ENCODE assay signal across 8 mouse cellular contexts in the genomic region with DNA sequence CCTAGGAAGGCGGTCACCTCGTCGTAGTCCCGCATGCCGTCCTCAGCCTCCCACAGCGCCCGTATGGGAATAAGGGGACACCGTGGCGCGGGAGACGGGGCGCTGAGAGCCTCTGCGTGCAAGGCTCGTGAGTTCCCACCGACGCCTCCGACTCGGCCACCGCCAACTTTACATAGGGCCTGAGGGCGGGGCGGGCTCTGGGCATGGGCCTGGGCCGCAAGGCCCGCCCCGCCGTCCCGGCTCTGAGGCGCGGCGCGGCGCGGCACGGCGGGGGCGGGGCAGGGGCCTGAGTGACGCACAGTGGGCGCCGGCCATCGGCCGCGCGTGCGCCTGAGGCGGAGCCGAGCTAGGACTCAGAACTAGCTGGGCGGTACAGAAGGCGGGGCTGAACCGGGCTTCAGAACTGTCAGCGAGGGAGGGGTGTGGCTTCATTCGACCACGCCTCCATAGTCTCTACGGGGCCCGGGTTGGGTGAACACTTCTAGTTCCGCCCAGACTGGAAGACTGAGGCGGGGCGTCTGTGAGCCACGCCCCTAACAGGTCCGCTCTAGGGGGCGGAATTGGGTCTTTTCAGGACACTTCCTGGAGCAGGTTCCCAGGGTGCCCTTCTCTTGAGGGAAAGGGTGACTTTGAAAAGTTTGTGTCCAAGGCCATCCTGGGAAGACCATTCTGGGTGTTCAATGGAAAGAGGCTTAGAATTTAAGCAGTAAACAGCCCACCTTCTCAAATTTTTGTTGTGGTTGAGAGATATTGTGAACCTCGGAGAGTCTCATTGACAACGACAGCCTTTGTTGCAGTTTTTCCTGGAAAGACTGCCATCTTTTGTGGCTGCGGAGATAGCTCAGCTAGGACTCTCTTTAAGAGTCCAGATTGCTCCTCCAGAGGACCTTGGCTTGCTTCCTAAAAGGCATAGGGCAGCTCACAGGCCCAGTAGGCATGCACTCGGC. TPM values are rescaled to one million over a fixed set of nuclear protein-coding genes. Genes with fewer than 3 reads are reported as not detected.
A peak's percentile ranks its signal among the peaks of the same experiment; 100 is the strongest.
DNase-seq lines count a peak whose midpoint lies in the region; ATAC-seq and TF ChIP-seq lines count a peak whose summit lies in the region.

A gene (minus strand): TSS at position 156 of the 947 bp plus-strand sequence.

- peak within 1 kb of the TSS; percentile 72 for H3K4me3 ChIP-seq in heart, embryonic 12.5 days
- peak within 1 kb of the TSS; percentile 49 for H3K4me3 ChIP-seq in kidney, postnatal 0 days (replicated peaks; ENCODE audit: low read depth, low read length)
- H3K4me3 ChIP-seq in liver, embryonic 11.5 days (ENCODE audit: low read depth, low read length), result peak within 1 kb of the TSS; percentile 68
- H3K4me3 ChIP-seq in stomach, embryonic 14.5 days (ENCODE audit: low read depth, low read length), result peak within 1 kb of the TSS; percentile 54

- no peaks in the 10 kb centered on the region for H3K27me3 ChIP-seq in heart, embryonic 12.5 days (replicated peaks)
- no peaks in the 10 kb centered on the region for H3K27me3 ChIP-seq in kidney, postnatal 0 days (ENCODE audit: insufficient read depth, low read length)
- no peaks in the 10 kb centered on the region for H3K27me3 ChIP-seq in liver, embryonic 11.5 days (replicated peaks; ENCODE audit: control insufficient read depth, insufficient read depth, low read length)
- H3K27me3 ChIP-seq in stomach, embryonic 14.5 days (ENCODE audit: control insufficient read depth, insufficient read depth, low read length), result no peaks in the 10 kb centered on the region

- peaks cover 29% of the 10 kb centered on the region for H3K4me1 ChIP-seq in heart, embryonic 12.5 days (replicated peaks)
- peaks cover 8% of the 10 kb centered on the region for H3K4me1 ChIP-seq in kidney, postnatal 0 days (replicated peaks; ENCODE audit: insufficient read depth, low read length)
- peaks cover 16% of the 10 kb centered on the region for H3K4me1 ChIP-seq in liver, embryonic 11.5 days (replicated peaks; ENCODE audit: control insufficient read depth, insufficient read depth, low read length)
- H3K4me1 ChIP-seq in stomach, embryonic 14.5 days (ENCODE audit: control insufficient read depth, insufficient read depth, low read length), result peaks cover 13% of the 10 kb centered on the region; the same call in 1 of the 2 replicates

- peak; percentile 89 for ATAC-seq in erythroid progenitor cell, adult 5-6 weeks (replicated peaks; ENCODE audit: low FRiP score, poor library complexity, severe bottlenecking)
- ATAC-seq in heart, embryonic 12.5 days (ENCODE audit: insufficient number of reproducible peaks, low FRiP score), result peak; percentile 98
- ATAC-seq in kidney, postnatal 0 days (replicated peaks; ENCODE audit: low FRiP score, low read depth), result peak; percentile 98
- peak; percentile 98 for ATAC-seq in liver, embryonic 11.5 days (replicated peaks; ENCODE audit: low FRiP score)
- peak; percentile 99 for ATAC-seq in stomach, embryonic 14.5 days (ENCODE audit: insufficient number of reproducible peaks, insufficient read depth, low FRiP score, low read depth)

- H3K9ac ChIP-seq in heart, embryonic 12.5 days, result peak within 1 kb of the TSS; percentile 80
- H3K9ac ChIP-seq in kidney, postnatal 0 days (ENCODE audit: low read depth, low read length), result peak within 1 kb of the TSS; percentile 72
- H3K9ac ChIP-seq in liver, embryonic 11.5 days (ENCODE audit: low read depth, low read length), result peak within 1 kb of the TSS; percentile 75
- peak within 1 kb of the TSS; percentile 53; the same call in 1 of the 2 replicates for H3K9ac ChIP-seq in stomach, embryonic 14.5 days (replicated peaks; ENCODE audit: low read depth, low read length)

- H3K9me3 ChIP-seq in heart, embryonic 12.5 days (replicated peaks), result no peaks in the 10 kb centered on the region
- H3K9me3 ChIP-seq in kidney, postnatal 0 days (replicated peaks; ENCODE audit: low read length), result no peaks in the 10 kb centered on the region
- no peaks in the 10 kb centered on the region for H3K9me3 ChIP-seq in liver, embryonic 11.5 days (ENCODE audit: control insufficient read depth, low read length)
- no peaks in the 10 kb centered on the region for H3K9me3 ChIP-seq in stomach, embryonic 14.5 days (ENCODE audit: control insufficient read depth, low read depth, low read length)

- WGBS in heart, embryonic 12.5 days, result 4% methylated on average over 62 of the region's 63 CpGs
- 4% methylated on average over 63 of the region's 63 CpGs for WGBS in kidney, postnatal 0 days
- WGBS in liver, embryonic 11.5 days, result 3% methylated on average over 63 of the region's 63 CpGs
- WGBS in stomach, embryonic 14.5 days, result 4% methylated on average over 63 of the region's 63 CpGs

- peak within 1 kb of the TSS; percentile 60 for H3K27ac ChIP-seq in heart, embryonic 12.5 days (ENCODE audit: poor library complexity, severe bottlenecking)
- H3K27ac ChIP-seq in kidney, postnatal 0 days, result peak within 1 kb of the TSS; percentile 86
- peak within 1 kb of the TSS; percentile 35 for H3K27ac ChIP-seq in liver, embryonic 11.5 days (ENCODE audit: low read depth, low read length)
- H3K27ac ChIP-seq in stomach, embryonic 14.5 days (ENCODE audit: low read length), result peak within 1 kb of the TSS; percentile 67; the same call in 1 of the 2 replicates

- peak within 1 kb of the TSS; percentile 98 for H3K4me2 ChIP-seq in heart, embryonic 12.5 days
- H3K4me2 ChIP-seq in kidney, postnatal 0 days (ENCODE audit: low read length), result peak within 1 kb of the TSS; percentile 73
- peak within 1 kb of the TSS; percentile 95 for H3K4me2 ChIP-seq in liver, embryonic 11.5 days
- H3K4me2 ChIP-seq in stomach, embryonic 14.5 days (replicated peaks; ENCODE audit: low read depth, low read length), result peak within 1 kb of the TSS; percentile 86

- no peaks in the 10 kb centered on the region for H3K36me3 ChIP-seq in heart, embryonic 12.5 days
- no peaks in the 10 kb centered on the region for H3K36me3 ChIP-seq in kidney, postnatal 0 days (ENCODE audit: insufficient read depth, low read length)
- no peaks in the 10 kb centered on the region for H3K36me3 ChIP-seq in liver, embryonic 11.5 days (ENCODE audit: control insufficient read depth, insufficient read depth, low read length)
- H3K36me3 ChIP-seq in stomach, embryonic 14.5 days (ENCODE audit: control insufficient read depth, insufficient read depth, low read length), result no peaks in the 10 kb centered on the region

- peak; percentile 98 for DNase-seq in CD4-positive helper T cell, adult 2 months (ENCODE audit: low read depth, low spot score)
- peak; percentile 94 for DNase-seq in brain, embryonic 18.5 days (ENCODE audit: low read depth, low spot score)
- DNase-seq in kidney, postnatal 0 days (ENCODE audit: low spot score), result peak; percentile 99
- peak; percentile 98 for DNase-seq in liver, embryonic 11.5 days (ENCODE audit: low spot score)
- peak; percentile 99 for DNase-seq in naive thymus-derived CD4-positive, alpha-beta T cell, adult 2 months (ENCODE audit: low read depth)

- TF ChIP-seq CTCF in kidney, postnatal 0 days (IDR thresholded peaks at IDR 0.05; ENCODE audit: low read depth), result peak; percentile 33; the same call in 1 of the 2 replicates

RNA-seq across cellular contexts. Expression of the gene that starts here (rescaled TPM):
- 2.1 and 3.2 TPM in 2 replicates for total RNA-seq in erythroid progenitor cell, adult 5-6 weeks (2015; ENCODE audit: low replicate concordance)
- total RNA-seq in erythroid progenitor cell, adult 5-6 weeks (2017; ENCODE audit: low replicate concordance), result 3.2 and 3.7 TPM in 2 replicates
- 8.9 and 9.6 TPM in 2 replicates for polyA plus RNA-seq in heart, embryonic 12.5 days (2016; fragmentation: Nextera tagmentation; extraction: Ambion mirVana)
- polyA plus RNA-seq in kidney, postnatal 0 days (2015; fragmentation: Nextera tagmentation; extraction: Ambion mirVana), result 32.0 and 36.4 TPM in 2 replicates
- 4.4 and 4.8 TPM in 2 replicates for polyA plus RNA-seq in liver, embryonic 11.5 days (2014; fragmentation: Nextera tagmentation; extraction: Ambion mirVana)
- 11.1 and 12.8 TPM in 2 replicates for polyA plus RNA-seq in stomach, embryonic 14.5 days (2014; fragmentation: Nextera tagmentation; extraction: Ambion mirVana)

Comparison
In these comparisons a context has a peak if more than half of its experiments do, and no peak if none do; other contexts are left out.
1. Peak in every context shown above with its lines: DNase-seq, ATAC-seq, H3K4me3 ChIP-seq and H3K27ac ChIP-seq.
2. H3K27ac ChIP-seq: peak in every context shown above with its lines; median percentile 86 in kidney, postnatal 0 days; 67 in stomach, embryonic 14.5 days; 60 in heart, embryonic 12.5 days; 35 in liver, embryonic 11.5 days.